Mouse (Mus musculus) ES-Bruce4 (cell line): Measurements from ENCODE around the gene Ncapg.

Experiments used
- CTCF ChIP-seq: IDR thresholded peaks from one replicate; pipeline ENCODE4 v1.8.1; 2011; ENCODE audit warnings: low read depth, low read length
- POLR2A ChIP-seq: IDR thresholded peaks from one replicate; pipeline ENCODE4 v1.8.1; 2011; ENCODE audit warnings: low read length; ENCODE audit not compliant: insufficient read depth

DNA sequence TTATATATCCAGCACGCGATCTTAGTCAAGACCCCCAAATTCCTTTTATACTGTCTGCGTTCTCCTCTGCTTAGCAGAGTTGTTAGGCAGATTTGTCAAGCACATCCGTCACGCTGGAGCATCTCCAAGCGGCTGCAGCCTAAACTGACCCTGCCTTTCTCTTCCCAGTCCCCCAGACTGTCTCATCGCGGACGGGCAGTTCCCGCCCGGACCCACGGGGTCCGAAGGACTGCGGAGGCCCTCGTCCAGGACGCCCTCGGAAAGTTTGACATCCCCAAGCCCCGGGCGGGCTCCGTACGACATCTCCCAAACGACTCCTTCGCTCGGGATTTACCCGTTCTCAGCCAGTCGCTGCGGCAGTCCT lies 503 bp upstream of the Ncapg start:
- TF ChIP-seq POLR2A (no peak), CTCF (no peak)
